Mouse (Mus musculus) bone marrow macrophage, adult 2 months (primary cell): ENCODE measurements around the gene Lmo7.

ENCODE experiments used
- CTCF ChIP-seq: IDR thresholded peaks from 2 replicates; pipeline ENCODE4 v1.5.1; 2012; ENCODE audit warnings: low read depth, mild to moderate bottlenecking, low read length, moderate library complexity
- POLR2A ChIP-seq: IDR thresholded peaks from 2 replicates; pipeline ENCODE4 v1.6.1; 2012; ENCODE audit warnings: mild to moderate bottlenecking, low read depth, low read length, borderline replicate concordance

DNA sequence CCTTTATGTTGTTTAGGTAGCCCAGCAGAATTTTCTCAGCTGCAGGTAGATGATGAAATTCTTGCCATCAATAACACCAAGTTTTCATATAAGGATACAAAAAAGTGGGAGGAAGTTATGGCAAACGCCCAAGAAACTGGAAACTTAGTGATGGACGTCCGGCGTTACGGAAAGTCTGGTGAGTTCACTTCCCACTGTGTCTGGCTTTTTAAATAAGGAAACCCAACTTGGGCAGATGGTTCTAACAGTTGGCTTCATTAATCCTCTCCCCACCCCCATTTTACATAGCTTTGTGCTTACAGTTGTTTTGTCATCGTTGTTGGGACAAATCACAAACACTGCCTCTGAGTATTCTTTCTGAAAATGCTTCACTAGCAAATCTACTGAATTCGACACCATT, 182.2 kb downstream of the Lmo7 start:
- TF ChIP-seq CTCF (no peak), POLR2A (no peak)
